Mouse (Mus musculus): Measurements from ENCODE around the gene Nprl3. TPM values are rescaled to one million over a fixed set of nuclear protein-coding genes. Genes with fewer than 3 reads are reported as not detected.

Nprl3 gene
- polyA plus RNA-seq, 1 experiment from 2014 or later, result 51.4 TPM

- no peaks in the 10 kb centered on the region for H3K4me1 ChIP-seq
- no peaks in the 10 kb centered on the region for H3K9me3 ChIP-seq
- ATAC-seq (replicated peaks), result no peak
- H3K9ac ChIP-seq (replicated peaks), result no peak overlapping the region
- WGBS, result 85% methylated on average over 1 of the region's 1 CpGs
- H3K4me2 ChIP-seq (replicated peaks), result no peak overlapping the region
- H3K27ac ChIP-seq (replicated peaks), result no peak overlapping the region
- no peak overlapping the region for H3K4me3 ChIP-seq
- no peaks in the 10 kb centered on the region for H3K27me3 ChIP-seq
- no peaks in the 10 kb centered on the region for H3K36me3 ChIP-seq
Measured at GRCm38 (mm10) chr11:32281416-32282144, 14.1 kb upstream of the Nprl3 start.

- no peak overlapping the region for H3K4me3 ChIP-seq
- no peak for ATAC-seq (replicated peaks)
- 76% methylated on average over 2 of the region's 2 CpGs for WGBS
- no peaks in the 10 kb centered on the region for H3K4me1 ChIP-seq
- H3K27me3 ChIP-seq, result no peaks in the 10 kb centered on the region
- no peaks in the 10 kb centered on the region for H3K36me3 ChIP-seq
- no peaks in the 10 kb centered on the region for H3K9me3 ChIP-seq
- H3K27ac ChIP-seq (replicated peaks), result no peak overlapping the region
- H3K9ac ChIP-seq (replicated peaks), result no peak overlapping the region
- H3K4me2 ChIP-seq (replicated peaks), result no peak overlapping the region
Measured at GRCm38 (mm10) chr11:32280646-32281045, 13.1 kb upstream of the Nprl3 start.

GRCm38 (mm10) chr11:32278458-32278957 lies 11.0 kb upstream of the Nprl3 start:
- Histone ChIP-seq H3K9ac (replicated peaks) (no peak overlapping the region), H3K4me1 (no peaks in the 10 kb centered on the region), H3K36me3 (no peaks in the 10 kb centered on the region), H3K9me3 (no peaks in the 10 kb centered on the region), H3K27ac (replicated peaks) (no peak overlapping the region), H3K4me3 (no peak overlapping the region), H3K27me3 (no peaks in the 10 kb centered on the region), H3K4me2 (replicated peaks) (no peak overlapping the region)
- WGBS, result 85% methylated on average over 12 of the region's 12 CpGs
- no peak for ATAC-seq (replicated peaks)

DNA sequence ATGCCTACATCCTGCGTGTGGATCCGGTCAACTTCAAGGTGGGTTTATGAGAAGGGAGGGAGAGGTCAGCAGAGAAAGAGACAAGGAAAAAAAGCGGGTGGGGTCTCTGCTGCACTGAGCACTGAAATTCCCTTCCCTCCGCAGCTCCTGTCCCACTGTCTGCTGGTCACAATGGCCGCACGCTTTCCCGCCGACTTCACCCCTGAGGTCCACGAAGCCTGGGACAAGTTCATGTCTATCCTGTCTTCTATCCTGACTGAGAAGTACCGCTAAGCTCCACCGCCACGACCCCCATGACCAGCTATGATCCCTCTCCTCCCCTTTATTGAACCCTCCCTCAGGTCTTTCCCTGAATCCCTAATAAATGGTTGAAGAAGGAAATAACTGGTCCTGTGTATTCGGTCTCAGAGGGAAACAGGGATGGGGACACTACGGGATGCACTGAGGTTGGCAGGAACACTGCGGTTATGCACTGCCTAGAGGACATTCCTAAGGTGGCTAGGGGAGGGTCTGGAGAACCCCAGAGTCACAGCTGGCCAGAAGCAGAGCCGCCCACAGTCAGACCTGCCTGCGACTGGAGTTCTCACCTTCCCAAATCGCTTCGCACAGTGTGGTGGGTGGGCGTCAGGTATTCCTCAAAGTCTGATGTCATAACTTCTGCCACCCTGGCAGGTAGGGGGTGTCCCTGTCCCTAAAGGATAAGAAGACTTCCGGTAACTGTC lies 10.4 kb upstream of the Nprl3 start:
- Histone ChIP-seq H3K9ac (replicated peaks) (no peak overlapping the region), H3K27me3 (no peaks in the 10 kb centered on the region), H3K27ac (replicated peaks) (no peak overlapping the region), H3K4me2 (replicated peaks) (no peak overlapping the region), H3K9me3 (no peaks in the 10 kb centered on the region), H3K4me3 (no peak overlapping the region), H3K4me1 (no peaks in the 10 kb centered on the region), H3K36me3 (no peaks in the 10 kb centered on the region)
- 74% methylated on average over 21 of the region's 21 CpGs for WGBS
- no peak for ATAC-seq (replicated peaks)

GRCm38 (mm10) chr11:32276347-32276746 lies 8.8 kb upstream of the Nprl3 start, which contains the start of gene Hba-x:
Hba-x (plus strand) TSS chr11:32276400.
- no peaks in the 10 kb centered on the region for H3K9me3 ChIP-seq
- no peak within 1 kb of the TSS for H3K4me2 ChIP-seq (replicated peaks)
- H3K4me1 ChIP-seq, result no peaks in the 10 kb centered on the region
- H3K9ac ChIP-seq (replicated peaks), result no peak within 1 kb of the TSS
- no peak for ATAC-seq (replicated peaks)
- H3K27me3 ChIP-seq, result no peaks in the 10 kb centered on the region
- WGBS, result 70% methylated on average over 3 of the region's 3 CpGs
- no peak within 1 kb of the TSS for H3K4me3 ChIP-seq
- H3K27ac ChIP-seq (replicated peaks), result no peak within 1 kb of the TSS
- H3K36me3 ChIP-seq, result no peaks in the 10 kb centered on the region

GRCm38 (mm10) chr11:32271178-32271577 lies 3.7 kb upstream of the Nprl3 start:
- Histone ChIP-seq H3K27ac (replicated peaks) (no peak overlapping the region), H3K4me1 (peaks cover 12% of the 10 kb centered on the region), H3K4me2 (replicated peaks) (no peak overlapping the region), H3K36me3 (no peaks in the 10 kb centered on the region), H3K9me3 (no peaks in the 10 kb centered on the region), H3K27me3 (no peaks in the 10 kb centered on the region), H3K9ac (replicated peaks) (no peak overlapping the region), H3K4me3 (no peak overlapping the region)
- ATAC-seq (replicated peaks), result no peak
- 59% methylated on average over 4 of the region's 4 CpGs for WGBS

- Histone ChIP-seq H3K27ac (replicated peaks) (no peak overlapping the region), H3K4me2 (replicated peaks) (no peak overlapping the region), H3K9me3 (no peaks in the 10 kb centered on the region), H3K9ac (replicated peaks) (no peak overlapping the region), H3K27me3 (no peaks in the 10 kb centered on the region), H3K4me3 (no peak overlapping the region), H3K36me3 (no peaks in the 10 kb centered on the region), H3K4me1 (peaks cover 16% of the 10 kb centered on the region)
- WGBS, result 82% methylated on average over 5 of the region's 5 CpGs
- no peak for ATAC-seq (replicated peaks)
Measured at GRCm38 (mm10) chr11:32268952-32269351, 1.4 kb upstream of the Nprl3 start.

- peak; percentile 48 for ATAC-seq (replicated peaks)
- 23% methylated on average over 5 of the region's 5 CpGs for WGBS
- Histone ChIP-seq H3K4me3 (peak overlapping the region; percentile 81), H3K4me2 (replicated peaks) (peak overlapping the region; percentile 57), H3K27me3 (no peaks in the 10 kb centered on the region), H3K4me1 (peaks cover 16% of the 10 kb centered on the region), H3K9me3 (no peaks in the 10 kb centered on the region), H3K9ac (replicated peaks) (peak overlapping the region; percentile 48), H3K27ac (replicated peaks) (peak overlapping the region; percentile 39; the same call in 1 of the 2 replicates), H3K36me3 (no peaks in the 10 kb centered on the region)
Measured at GRCm38 (mm10) chr11:32267964-32268363, 457 bp upstream of the Nprl3 start.

- Histone ChIP-seq H3K9me3 (no peaks in the 10 kb centered on the region), H3K4me2 (replicated peaks) (peak overlapping the region; percentile 57), H3K4me3 (peak overlapping the region; percentile 81), H3K9ac (replicated peaks) (peak overlapping the region; percentile 97), H3K36me3 (no peaks in the 10 kb centered on the region), H3K4me1 (peaks cover 16% of the 10 kb centered on the region), H3K27ac (replicated peaks) (peak overlapping the region; percentile 91), H3K27me3 (no peaks in the 10 kb centered on the region)
- WGBS, result 21% methylated on average over 6 of the region's 6 CpGs
- no peak for ATAC-seq (replicated peaks)
Measured at GRCm38 (mm10) chr11:32266776-32267175, 731 bp downstream of the Nprl3 start.

- H3K27me3 ChIP-seq, result no peaks in the 10 kb centered on the region
- H3K27ac ChIP-seq (replicated peaks), result no peak overlapping the region
- no peak overlapping the region for H3K4me3 ChIP-seq
- H3K9ac ChIP-seq (replicated peaks), result no peak overlapping the region
- WGBS, result 95% methylated on average over 6 of the region's 6 CpGs
- H3K4me1 ChIP-seq, result peaks cover 16% of the 10 kb centered on the region
- no peaks in the 10 kb centered on the region for H3K9me3 ChIP-seq
- ATAC-seq (replicated peaks), result no peak
- H3K36me3 ChIP-seq, result no peaks in the 10 kb centered on the region
- H3K4me2 ChIP-seq (replicated peaks), result no peak overlapping the region
Measured at GRCm38 (mm10) chr11:32266194-32266593, 1.3 kb downstream of the Nprl3 start.

DNA sequence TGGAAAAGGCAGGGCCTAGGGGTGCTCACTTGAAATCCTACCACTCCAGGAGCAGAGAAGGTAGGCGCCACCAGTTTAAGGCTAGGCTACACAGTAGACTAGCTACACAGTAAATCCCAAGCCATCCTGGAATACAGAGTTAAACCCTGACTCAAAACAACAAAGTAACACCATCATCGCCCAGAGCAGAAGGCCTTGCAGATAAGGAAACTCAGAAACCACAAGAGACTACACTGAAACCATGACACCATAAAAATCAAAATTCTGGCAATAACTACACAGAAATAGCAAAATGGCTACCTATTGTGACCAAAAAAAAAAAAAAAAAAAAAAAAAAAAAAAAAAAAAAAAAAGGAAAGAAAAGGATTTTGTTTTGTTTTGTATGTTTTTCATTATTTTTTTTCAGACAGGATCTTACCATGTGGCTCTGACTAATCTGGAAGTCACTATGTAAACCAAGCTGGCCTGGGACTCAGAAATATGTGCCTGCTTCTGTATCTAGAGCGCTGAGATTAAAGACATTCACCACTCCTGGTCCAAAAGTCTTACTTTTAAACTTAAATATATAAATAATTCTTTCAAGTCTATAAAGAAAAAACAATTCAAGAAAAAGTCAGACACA lies 2.3 kb downstream of the Nprl3 start:
- H3K36me3 ChIP-seq, result no peaks in the 10 kb centered on the region
- WGBS, result 95% methylated on average over 3 of the region's 3 CpGs

More for the DNA sequence above, 2.3 kb downstream of the Nprl3 start:
- H3K4me3 ChIP-seq, result no peak overlapping the region
- no peak overlapping the region for H3K9ac ChIP-seq (replicated peaks)
- peaks cover 16% of the 10 kb centered on the region for H3K4me1 ChIP-seq
- ATAC-seq (replicated peaks), result no peak
- H3K9me3 ChIP-seq, result no peaks in the 10 kb centered on the region
- H3K27ac ChIP-seq (replicated peaks), result no peak overlapping the region
- no peaks in the 10 kb centered on the region for H3K27me3 ChIP-seq
- no peak overlapping the region for H3K4me2 ChIP-seq (replicated peaks)
